Mouse (Mus musculus) lung, embryonic 16.5 days (tissue): ENCODE data around the gene Mboat1. TPM values are rescaled to one million over a fixed set of nuclear protein-coding genes. Genes with fewer than 3 reads are reported as not detected.

Source experiments
- ATAC-seq: fragments of 200-750 bp; cut with Nextera tagmentation; 2 replicates; pipeline ENCODE4 v1.8.0; 2017; ENCODE audit warnings: low read depth, mild to moderate bottlenecking, moderate library complexity
- H3K27ac ChIP-seq: fragments of 300-500 bp; sonication (generic); 2 replicates; pipeline ENCODE4 v1.5.1; 2014; ENCODE audit warnings: mild to moderate bottlenecking, control low read depth, low read length
- H3K27me3 ChIP-seq: fragments of 300-500 bp; sonication (generic); 2 replicates; pipeline ENCODE4 v1.6.1; 2014; ENCODE audit warnings: low read depth, low read length, mixed read lengths; ENCODE audit not compliant: control insufficient read depth, insufficient read depth
- H3K36me3 ChIP-seq: fragments of 300-500 bp; sonication (generic); 2 replicates; pipeline ENCODE4 v1.6.1; 2014; ENCODE audit warnings: low read length; ENCODE audit not compliant: control insufficient read depth, insufficient read depth
- H3K4me1 ChIP-seq: fragments of 300-500 bp; sonication (generic); replicated peaks from 2 replicates; pipeline ENCODE4 v1.6.1; 2014; ENCODE audit warnings: low read length, mixed read lengths; ENCODE audit not compliant: control insufficient read depth, insufficient read depth
- H3K4me2 ChIP-seq: fragments of 300-500 bp; sonication (generic); 2 replicates; pipeline ENCODE4 v1.6.1; 2014; ENCODE audit warnings: low read depth, low read length, control low read depth
- H3K4me3 ChIP-seq: fragments of 300-500 bp; sonication (generic); 2 replicates; pipeline ENCODE4 v1.5.1; 2014; ENCODE audit warnings: mild to moderate bottlenecking, low read length, control low read depth
- H3K9ac ChIP-seq: fragments of 300-500 bp; sonication (generic); 2 replicates; pipeline ENCODE4 v1.6.1; 2014; ENCODE audit warnings: low read length, control low read depth
- H3K9me3 ChIP-seq: fragments of 300-500 bp; sonication (generic); 2 replicates; pipeline ENCODE4 v1.6.1; 2016; ENCODE audit warnings: low read length; ENCODE audit not compliant: control insufficient read depth
- WGBS: fragments of 180-500 bp; shearing (Covaris S2); extraction: QIAGEN DNeasy Blood & Tissue Kit; methylation state at CpG from one replicate; pipeline ENCODE4 v1.1.7; 2014; 5-methylcytosine and 5-hydroxymethylcytosine counted together
- polyA plus RNA-seq: library from polyadenylated mRNA; unstranded; fragments of >200 nt; fragmentation: Nextera tagmentation; extraction: Ambion mirVana; gene quantifications from 2 replicates; pipeline ENCODE4 v1.2.1, GENCODE M21; 2015

Mboat1 gene
- polyA plus RNA-seq, 1 experiment from 2014 or later: 26.4 TPM

- Histone ChIP-seq H3K27me3 (no peaks in the 10 kb centered on the region), H3K9ac (no peak overlapping the region), H3K4me3 (no peak overlapping the region), H3K9me3 (no peaks in the 10 kb centered on the region), H3K4me1 (peaks cover 4% of the 10 kb centered on the region; the same call in 1 of the 2 replicates), H3K4me2 (no peak overlapping the region), H3K27ac (no peak overlapping the region), H3K36me3 (no peaks in the 10 kb centered on the region)
- 80% methylated on average over 8 of the region's 8 CpGs for WGBS
- ATAC-seq: no peak
Measured at GRCm38 (mm10) chr13:30196661-30197060, 60.4 kb downstream of the Mboat1 start.

GRCm38 (mm10) chr13:30198101-30198570, 61.8 kb downstream of the Mboat1 start:
- Histone ChIP-seq H3K9me3 (no peaks in the 10 kb centered on the region), H3K27me3 (no peaks in the 10 kb centered on the region), H3K4me2 (no peak overlapping the region), H3K4me3 (no peak overlapping the region), H3K27ac (peak overlapping the region; percentile 11), H3K9ac (no peak overlapping the region), H3K36me3 (no peaks in the 10 kb centered on the region), H3K4me1 (peaks cover 4% of the 10 kb centered on the region; the same call in 1 of the 2 replicates)
- WGBS: 67% methylated on average over 9 of the region's 9 CpGs
- peak; percentile 70 for ATAC-seq

DNA sequence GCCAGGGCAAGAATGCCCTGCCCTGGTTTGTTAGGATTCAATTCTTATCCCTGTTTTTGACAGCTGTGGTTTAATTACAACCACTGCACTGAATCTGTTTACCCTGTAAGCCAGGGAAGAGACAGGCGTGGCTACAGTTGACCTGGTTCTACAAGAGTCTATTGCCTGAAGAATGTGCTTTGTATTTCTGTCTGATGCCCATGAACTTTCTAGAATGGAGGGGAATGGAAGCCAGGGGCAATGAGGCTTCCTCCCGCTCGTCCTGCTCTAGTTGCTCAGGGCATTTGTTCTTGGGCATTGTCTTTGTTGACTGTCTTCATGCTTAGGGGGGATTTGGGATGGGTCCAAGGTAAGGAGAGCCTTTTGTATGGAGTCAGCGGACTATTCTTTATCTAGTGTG, 63.5 kb downstream of the Mboat1 start:
- Histone ChIP-seq H3K4me3 (no peak overlapping the region), H3K27ac (no peak overlapping the region), H3K4me1 (peaks cover 4% of the 10 kb centered on the region; the same call in 1 of the 2 replicates), H3K27me3 (no peaks in the 10 kb centered on the region), H3K4me2 (no peak overlapping the region), H3K9ac (no peak overlapping the region), H3K36me3 (no peaks in the 10 kb centered on the region; the same call in 1 of the 2 replicates), H3K9me3 (no peaks in the 10 kb centered on the region)
- 81% methylated on average over 4 of the region's 4 CpGs for WGBS
- ATAC-seq: no peak

DNA sequence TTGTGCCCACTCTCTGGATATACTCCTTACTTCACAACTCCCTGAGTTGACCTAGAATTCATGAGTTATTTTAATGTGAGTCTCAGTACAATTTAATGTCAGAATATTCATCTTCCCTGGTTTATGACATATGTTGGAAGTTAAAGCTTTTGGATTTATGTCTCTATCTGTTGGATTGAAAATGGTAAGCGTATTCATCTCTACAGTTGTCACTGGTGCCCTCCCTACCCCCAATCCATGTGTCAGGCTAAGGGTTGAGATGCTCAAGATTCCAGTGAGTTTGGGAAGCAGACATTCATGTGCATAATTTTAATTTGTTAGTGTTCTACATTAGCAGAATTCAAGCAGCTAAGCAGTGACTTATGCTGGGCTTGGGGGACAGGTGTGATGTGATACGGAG, 64.4 kb downstream of the Mboat1 start:
- Histone ChIP-seq H3K4me3 (no peak overlapping the region), H3K36me3 (no peaks in the 10 kb centered on the region; the same call in 1 of the 2 replicates), H3K9me3 (no peaks in the 10 kb centered on the region), H3K27ac (no peak overlapping the region), H3K9ac (no peak overlapping the region), H3K4me2 (no peak overlapping the region), H3K27me3 (no peaks in the 10 kb centered on the region), H3K4me1 (peaks cover 4% of the 10 kb centered on the region; the same call in 1 of the 2 replicates)
- 91% methylated on average over 2 of the region's 2 CpGs for WGBS
- ATAC-seq: no peak

GRCm38 (mm10) chr13:30203018-30203417, 66.7 kb downstream of the Mboat1 start:
- H3K27me3 ChIP-seq: no peaks in the 10 kb centered on the region

DNA sequence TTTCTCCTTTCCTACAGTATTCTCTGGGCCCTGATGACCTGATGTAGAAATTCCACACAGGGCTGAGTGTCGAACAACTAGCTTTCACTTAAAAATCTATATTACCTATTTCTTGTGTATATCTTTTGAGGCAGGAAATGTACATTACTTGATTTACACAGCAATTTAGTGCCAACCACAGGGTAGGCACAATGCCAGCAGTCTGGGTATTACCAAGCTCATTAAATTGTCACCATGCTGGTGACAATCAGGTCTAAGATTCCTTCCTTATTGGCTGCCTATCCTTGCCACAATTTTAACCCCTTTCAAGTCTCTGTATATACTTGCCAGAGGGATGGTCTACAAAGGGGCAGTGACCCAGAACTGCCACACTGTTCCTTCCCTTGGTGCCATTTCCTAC, 71.9 kb downstream of the Mboat1 start:
- no peak overlapping the region for H3K9ac ChIP-seq
- H3K4me2 ChIP-seq: no peak overlapping the region
- H3K27me3 ChIP-seq: no peaks in the 10 kb centered on the region
- no peaks in the 10 kb centered on the region; the same call in 1 of the 2 replicates for H3K36me3 ChIP-seq
- ATAC-seq: no peak
- no peak overlapping the region for H3K4me3 ChIP-seq
- 82% methylated on average over 1 of the region's 1 CpGs for WGBS
- no peaks in the 10 kb centered on the region for H3K4me1 ChIP-seq
- no peaks in the 10 kb centered on the region for H3K9me3 ChIP-seq
- no peak overlapping the region for H3K27ac ChIP-seq

More at GRCm38 (mm10) chr13:30203018-30203417, 66.7 kb downstream of the Mboat1 start:
- ATAC-seq: no peak
- H3K4me1 ChIP-seq: peaks cover 4% of the 10 kb centered on the region; the same call in 1 of the 2 replicates
- no peak overlapping the region for H3K4me3 ChIP-seq
- no peaks in the 10 kb centered on the region for H3K9me3 ChIP-seq
- no peak overlapping the region for H3K9ac ChIP-seq
- H3K27ac ChIP-seq: no peak overlapping the region
- WGBS: 77% methylated on average over 2 of the region's 2 CpGs
- no peak overlapping the region for H3K4me2 ChIP-seq
- H3K36me3 ChIP-seq: no peaks in the 10 kb centered on the region; the same call in 1 of the 2 replicates

- Histone ChIP-seq H3K9me3 (no peaks in the 10 kb centered on the region), H3K36me3 (no peaks in the 10 kb centered on the region), H3K9ac (no peak overlapping the region), H3K27ac (no peak overlapping the region), H3K4me3 (no peak overlapping the region), H3K27me3 (no peaks in the 10 kb centered on the region), H3K4me1 (no peaks in the 10 kb centered on the region), H3K4me2 (no peak overlapping the region)
- ATAC-seq: no peak
- WGBS: 66% methylated on average over 9 of the region's 9 CpGs
Measured at GRCm38 (mm10) chr13:30213276-30213675, 77.0 kb downstream of the Mboat1 start.

DNA sequence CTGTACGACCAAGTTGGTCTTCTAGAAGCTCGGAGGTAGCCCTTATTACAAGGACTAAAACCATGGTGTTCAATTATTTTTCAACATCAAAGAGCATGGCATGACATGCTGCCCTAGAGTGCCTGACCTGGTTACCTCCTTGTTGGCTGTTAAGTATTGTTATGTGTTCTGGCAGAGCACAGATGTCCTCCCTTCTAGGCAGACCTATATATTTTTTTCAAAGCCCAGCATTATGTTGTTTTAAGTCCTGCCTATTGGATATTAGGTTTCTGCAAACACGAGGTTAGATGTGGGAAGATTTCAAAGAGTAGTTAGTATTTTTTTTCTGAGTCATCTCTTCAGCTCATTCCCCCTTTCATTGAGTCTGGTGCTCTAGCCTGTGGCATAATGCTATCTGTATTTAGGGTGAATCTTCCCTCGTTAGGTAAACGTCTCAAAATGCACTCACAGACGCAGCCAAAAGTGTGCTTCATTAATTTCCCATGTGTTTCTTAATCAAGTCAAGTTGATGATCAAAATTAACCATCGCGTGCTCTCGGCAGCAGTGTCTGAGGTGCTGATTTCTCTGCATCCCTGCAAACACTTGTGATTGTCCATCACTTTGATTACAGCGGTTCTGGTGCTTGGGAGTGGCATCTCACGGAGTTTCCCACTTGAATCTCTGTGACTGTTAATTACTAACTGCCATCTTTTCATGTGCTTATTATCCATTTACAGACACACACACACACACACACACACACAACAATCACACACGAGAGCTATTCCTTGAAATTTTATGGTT, 81.5 kb downstream of the Mboat1 start:
- no peaks in the 10 kb centered on the region for H3K27me3 ChIP-seq
- WGBS: 84% methylated on average over 12 of the region's 12 CpGs

DNA sequence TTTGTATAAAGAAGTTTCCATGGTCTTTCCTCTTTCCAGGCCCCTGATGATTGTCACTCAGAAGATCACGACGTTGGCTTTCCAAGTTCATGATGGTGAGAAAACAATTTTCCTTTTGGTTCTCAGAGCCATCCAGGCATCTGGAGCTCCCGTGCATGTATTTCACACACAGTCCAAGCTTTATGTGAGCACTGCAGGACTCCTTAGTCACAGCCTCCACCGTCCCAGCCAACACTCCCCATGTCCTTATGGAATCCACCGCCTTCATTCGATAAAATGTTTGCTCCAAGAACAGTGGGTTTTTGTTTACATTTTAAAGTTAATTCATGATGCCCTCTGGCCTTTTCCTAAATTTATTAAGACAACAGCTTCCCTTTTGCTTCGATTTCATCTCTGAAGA, 83.3 kb downstream of the Mboat1 start:
- no peaks in the 10 kb centered on the region; the same call in 1 of the 2 replicates for H3K4me1 ChIP-seq
- H3K27me3 ChIP-seq: no peaks in the 10 kb centered on the region
- H3K4me2 ChIP-seq: no peak overlapping the region
- H3K9me3 ChIP-seq: no peaks in the 10 kb centered on the region
- no peak overlapping the region for H3K4me3 ChIP-seq
- peaks cover 6% of the 10 kb centered on the region; the same call in 1 of the 2 replicates for H3K36me3 ChIP-seq
- H3K27ac ChIP-seq: no peak overlapping the region
- 57% methylated on average over 7 of the region's 7 CpGs for WGBS
- no peak overlapping the region for H3K9ac ChIP-seq
- no peak for ATAC-seq

More for the DNA sequence above, 81.5 kb downstream of the Mboat1 start:
- H3K9ac ChIP-seq: no peak overlapping the region
- no peaks in the 10 kb centered on the region for H3K36me3 ChIP-seq
- H3K4me1 ChIP-seq: no peaks in the 10 kb centered on the region; the same call in 1 of the 2 replicates
- H3K27ac ChIP-seq: no peak overlapping the region
- no peak overlapping the region for H3K4me2 ChIP-seq
- H3K4me3 ChIP-seq: no peak overlapping the region
- ATAC-seq: no peak
- no peaks in the 10 kb centered on the region for H3K9me3 ChIP-seq
